Mouse (Mus musculus) hindbrain, embryonic 10.5 days (tissue): ENCODE measurements around the gene Mfsd5. TPM values are rescaled to one million over a fixed set of nuclear protein-coding genes. Genes with fewer than 3 reads are reported as not detected.

ENCODE experiments used
- DNase-seq: peaks from one replicate; pipeline ENCODE4 v3.0.0-alpha.2; 2017; ENCODE audit warnings: low spot score
- H3K27ac ChIP-seq: fragments of 300-500 bp; sonication (generic); 2 replicates; pipeline ENCODE4 v1.5.1; 2016; ENCODE audit warnings: mild to moderate bottlenecking, moderate library complexity
- H3K27me3 ChIP-seq: fragments of 300-500 bp; sonication (generic); 2 replicates; pipeline ENCODE4 v1.6.1; 2016; ENCODE audit warnings: mild to moderate bottlenecking; ENCODE audit not compliant: poor library complexity, insufficient read depth, severe bottlenecking
- H3K36me3 ChIP-seq: fragments of 300-500 bp; sonication (generic); 2 replicates; pipeline ENCODE4 v1.6.1; 2016; ENCODE audit warnings: mild to moderate bottlenecking, moderate library complexity
- H3K4me1 ChIP-seq: fragments of 300-500 bp; sonication (generic); replicated peaks from 2 replicates; pipeline ENCODE4 v1.6.1; 2016; ENCODE audit warnings: mild to moderate bottlenecking
- H3K4me3 ChIP-seq: fragments of 300-500 bp; sonication (generic); 2 replicates; pipeline ENCODE4 v1.5.1; 2016; ENCODE audit warnings: mild to moderate bottlenecking, moderate library complexity
- H3K9me3 ChIP-seq: fragments of 300-500 bp; sonication (generic); 2 replicates; pipeline ENCODE4 v1.6.1; 2016; ENCODE audit warnings: mild to moderate bottlenecking, moderate library complexity
- WGBS: fragments of 180-500 bp; shearing (Covaris S2); methylation state at CpG from one replicate; pipeline ENCODE4 v1.1.7; 2016; 5-methylcytosine and 5-hydroxymethylcytosine counted together
- polyA plus RNA-seq: library from polyadenylated mRNA; unstranded; fragments of >200 nt; fragmentation: Nextera tagmentation; extraction: Ambion mirVana; gene quantifications from 2 replicates; pipeline ENCODE4 v1.2.1, GENCODE M21; 2016

Gene Mfsd5
- polyA plus RNA-seq, 1 experiment from 2014 or later: 66.1 TPM

DNA sequence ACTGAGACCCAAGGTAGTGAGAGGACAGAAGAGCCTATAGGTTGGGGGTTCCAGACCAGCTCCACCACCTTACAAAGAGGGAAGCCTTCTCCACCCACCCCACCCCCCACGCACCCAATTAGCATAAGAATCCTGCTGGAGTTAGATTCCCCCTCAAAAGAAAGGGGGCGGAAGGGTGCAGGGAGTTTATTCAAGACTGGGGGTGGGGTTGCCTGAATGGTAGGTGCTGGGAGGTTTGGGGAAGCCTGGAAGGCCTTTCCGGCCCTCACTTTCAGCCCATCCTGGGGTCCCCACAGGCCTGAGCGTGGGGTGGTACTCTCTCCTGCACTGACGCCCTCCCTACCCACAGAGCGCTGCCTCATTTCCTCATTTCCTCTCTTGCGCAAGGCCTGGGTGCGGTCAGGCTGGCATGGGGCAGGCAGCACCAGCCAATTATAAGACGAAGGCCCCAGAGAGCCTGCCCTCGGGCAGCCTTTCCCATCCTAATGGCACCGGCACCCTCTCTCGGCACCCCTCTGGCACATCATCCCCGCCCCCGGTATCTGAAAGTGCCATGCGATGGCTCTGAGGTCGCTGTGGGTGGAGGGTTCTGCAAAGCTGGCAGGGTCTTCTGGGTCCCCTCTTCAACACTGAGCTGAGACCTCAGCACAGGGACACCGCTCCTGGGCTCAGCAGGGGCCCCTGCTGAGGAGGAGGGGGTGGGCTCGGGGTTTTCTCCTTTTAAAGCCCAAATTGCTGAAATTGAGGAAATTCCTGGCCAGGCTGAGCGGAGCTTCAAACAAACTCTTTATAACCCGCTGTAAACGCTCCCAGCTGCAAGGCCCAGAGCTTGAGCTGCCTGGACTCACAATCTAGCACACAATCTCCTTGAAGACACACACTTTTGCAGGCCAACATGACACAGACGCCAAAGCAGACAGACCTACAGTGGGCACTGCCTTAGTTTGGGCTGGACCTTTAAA is 35.7 kb upstream of the Mfsd5 start:
- DNase-seq: peak; percentile 31
- peaks cover 71% of the 10 kb centered on the region for H3K4me1 ChIP-seq
- H3K27ac ChIP-seq: peak overlapping the region; percentile 74

GRCm38 (mm10) chr15:102244306-102245191 is 34.7 kb upstream of the Mfsd5 start:
- Histone ChIP-seq H3K4me1 (peaks cover 77% of the 10 kb centered on the region), H3K27ac (peak overlapping the region; percentile 20; the same call in 1 of the 2 replicates), H3K36me3 (no peaks in the 10 kb centered on the region), H3K27me3 (peaks cover 94% of the 10 kb centered on the region), H3K9me3 (no peaks in the 10 kb centered on the region), H3K4me3 (peak overlapping the region; percentile 68)
- DNase-seq: no peak
- 5% methylated on average over 19 of the region's 19 CpGs for WGBS

More for the DNA sequence above, 35.7 kb upstream of the Mfsd5 start:
- Histone ChIP-seq H3K27me3 (peaks cover 84% of the 10 kb centered on the region), H3K9me3 (no peaks in the 10 kb centered on the region), H3K36me3 (0 out of 2 replicates have a peak, but pooled peaks cover 2% of the 10 kb centered on the region), H3K4me3 (peak overlapping the region; percentile 68)
- WGBS: 10% methylated on average over 22 of the region's 22 CpGs

DNA sequence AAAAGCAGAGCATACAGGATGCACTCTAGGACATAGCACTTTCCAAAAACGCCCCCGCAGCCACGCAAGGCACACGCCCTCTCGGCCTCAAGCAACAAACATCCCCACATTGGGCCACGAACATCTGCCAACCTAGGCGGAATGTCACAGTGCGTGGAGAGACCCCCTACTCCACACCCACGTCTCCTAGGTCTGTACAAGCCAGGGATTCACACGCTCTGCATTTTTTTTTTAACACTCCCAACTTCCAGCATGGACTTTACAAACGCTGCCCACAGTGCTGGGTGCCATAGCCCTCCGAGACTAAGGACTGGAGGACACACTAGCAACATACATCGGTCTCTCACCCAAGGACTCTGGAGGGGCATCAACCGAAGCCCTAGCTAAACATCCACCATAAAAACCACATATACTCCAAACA is 33.8 kb upstream of the Mfsd5 start:
- no peak for DNase-seq
- WGBS: 3% methylated on average over 14 of the region's 14 CpGs

GRCm38 (mm10) chr15:102245891-102246741 is 33.1 kb upstream of the Mfsd5 start:
- H3K9me3 ChIP-seq: no peaks in the 10 kb centered on the region
- peak overlapping the region; percentile 85 for H3K27ac ChIP-seq
- peak overlapping the region; percentile 68 for H3K4me3 ChIP-seq
- under 1% methylated on average over 44 of the region's 44 CpGs for WGBS
- peak; percentile 77 for DNase-seq
- peaks cover 89% of the 10 kb centered on the region for H3K4me1 ChIP-seq
- H3K27me3 ChIP-seq: peaks cover 99% of the 10 kb centered on the region
- no peaks in the 10 kb centered on the region for H3K36me3 ChIP-seq

More for the DNA sequence above, 33.8 kb upstream of the Mfsd5 start:
- Histone ChIP-seq H3K4me3 (peak overlapping the region; percentile 68), H3K27me3 (peaks cover 96% of the 10 kb centered on the region), H3K4me1 (peaks cover 82% of the 10 kb centered on the region), H3K27ac (peak overlapping the region; percentile 85), H3K9me3 (no peaks in the 10 kb centered on the region), H3K36me3 (no peaks in the 10 kb centered on the region)

GRCm38 (mm10) chr15:102246866-102247251 is 32.4 kb upstream of the Mfsd5 start:
- DNase-seq: peak; percentile 89
- peaks cover 94% of the 10 kb centered on the region for H3K4me1 ChIP-seq
- H3K27me3 ChIP-seq: peaks cover 99% of the 10 kb centered on the region
- H3K4me3 ChIP-seq: peak overlapping the region; percentile 68
- H3K27ac ChIP-seq: peak overlapping the region; percentile 85
- 0% methylated on average over 34 of the region's 35 CpGs for WGBS
- H3K9me3 ChIP-seq: no peaks in the 10 kb centered on the region
- no peaks in the 10 kb centered on the region for H3K36me3 ChIP-seq

DNA sequence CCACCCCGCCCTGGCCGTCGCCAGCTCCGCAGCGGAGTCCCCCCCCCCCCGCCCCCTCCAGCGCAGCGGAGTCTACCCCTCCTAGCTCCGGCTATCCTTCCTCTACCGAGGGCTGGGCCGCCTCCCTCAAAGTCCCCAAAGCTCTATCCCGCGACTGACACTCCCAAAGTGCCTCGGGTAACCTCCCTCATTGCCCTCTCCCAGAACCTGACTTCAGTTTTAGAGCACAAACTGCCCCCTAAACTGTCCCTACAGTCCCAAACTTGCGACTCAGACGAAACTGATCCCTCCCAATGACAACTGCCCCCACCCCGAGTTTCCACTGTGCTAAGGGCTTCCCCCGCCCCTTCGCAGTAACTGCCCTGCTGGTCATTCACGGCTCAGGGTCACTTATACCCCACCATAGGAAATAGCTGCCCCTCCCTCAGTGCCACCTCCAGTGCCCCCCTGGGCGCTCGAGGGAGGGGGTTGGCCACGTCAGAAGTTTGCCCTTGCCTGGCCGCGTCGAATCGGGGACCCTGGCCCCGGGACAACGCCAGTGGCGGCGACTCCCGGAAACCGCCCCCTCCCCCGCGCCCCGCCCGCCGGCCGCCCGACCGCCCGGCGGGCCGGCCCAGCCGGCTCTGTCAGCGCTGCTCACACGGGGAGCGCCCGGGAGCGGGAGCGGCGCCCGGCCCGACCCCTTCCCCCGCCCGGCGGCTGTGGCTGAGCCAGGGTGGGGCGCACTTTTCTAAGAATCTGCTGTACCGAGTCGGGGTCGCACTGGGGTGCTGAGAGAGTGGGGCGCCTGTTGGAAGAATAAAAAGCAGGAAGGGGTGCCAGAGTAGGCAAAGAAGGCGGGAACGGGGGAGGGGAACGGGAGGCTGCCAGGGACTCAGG is 31.8 kb upstream of the Mfsd5 start:
- H3K4me1 ChIP-seq: peaks cover 93% of the 10 kb centered on the region
- peak; percentile 70 for DNase-seq
- no peaks in the 10 kb centered on the region for H3K36me3 ChIP-seq
- peak overlapping the region; percentile 85 for H3K27ac ChIP-seq
- H3K4me3 ChIP-seq: peak overlapping the region; percentile 68
- under 1% methylated on average over 65 of the region's 65 CpGs for WGBS
- peaks cover 98% of the 10 kb centered on the region for H3K27me3 ChIP-seq
- no peaks in the 10 kb centered on the region for H3K9me3 ChIP-seq

DNA sequence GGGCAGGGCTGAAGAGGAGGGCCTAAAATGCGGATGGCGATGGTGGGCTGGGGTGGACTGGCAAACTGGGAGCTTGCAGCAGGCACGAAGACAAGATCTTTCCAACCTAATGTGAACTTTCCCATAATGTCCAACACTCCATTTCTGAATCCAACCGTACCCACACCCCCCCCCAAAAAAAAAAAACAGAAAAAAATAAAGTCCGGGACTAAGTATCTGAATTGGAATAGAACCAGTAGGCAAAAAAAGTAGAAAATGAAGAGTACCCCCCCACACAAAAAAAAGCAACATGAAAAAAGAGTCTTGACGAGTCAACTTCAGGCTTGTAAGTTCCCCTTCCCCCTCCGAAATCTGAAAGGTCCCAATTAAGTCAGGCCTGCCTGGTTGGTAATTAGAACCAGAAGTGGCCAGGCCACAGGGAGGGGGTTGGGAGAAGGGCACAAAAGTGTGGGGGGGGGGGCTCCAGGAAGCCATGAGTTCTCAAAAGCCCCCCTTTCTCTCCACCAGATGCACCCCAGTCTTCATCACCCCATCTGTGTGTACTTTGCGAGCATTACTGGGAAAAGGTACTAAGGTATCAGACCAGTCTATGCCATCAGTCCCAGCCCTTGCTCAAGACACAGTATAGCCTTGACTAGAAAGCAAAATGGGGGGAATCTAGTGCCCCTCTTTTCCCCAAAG is 31.0 kb upstream of the Mfsd5 start:
- Histone ChIP-seq H3K4me1 (peaks cover 86% of the 10 kb centered on the region), H3K27ac (peak overlapping the region; percentile 85), H3K36me3 (no peaks in the 10 kb centered on the region), H3K27me3 (peaks cover 95% of the 10 kb centered on the region), H3K9me3 (no peaks in the 10 kb centered on the region), H3K4me3 (peak overlapping the region; percentile 68)
- 5% methylated on average over 8 of the region's 8 CpGs for WGBS
- peak; percentile 52 for DNase-seq

DNA sequence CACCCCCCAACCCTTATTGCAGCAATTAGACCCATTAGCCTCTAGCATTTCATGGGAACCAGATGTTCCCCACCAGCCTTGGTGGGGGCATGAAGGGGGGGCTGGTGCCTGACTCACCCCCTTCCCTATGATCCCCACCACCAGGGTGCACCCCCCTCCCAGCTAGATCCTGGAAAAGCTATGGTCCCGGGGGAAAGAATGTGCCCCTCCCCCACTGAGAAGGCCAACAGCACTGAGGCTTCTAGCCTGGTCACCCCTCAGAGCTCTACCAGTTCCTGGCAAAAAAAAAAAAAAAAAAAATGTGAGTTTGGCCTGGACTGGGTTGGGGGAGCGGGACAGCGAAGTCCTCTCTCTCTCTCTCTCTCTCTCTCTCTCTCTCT is 30.5 kb upstream of the Mfsd5 start:
- 0% methylated on average over 1 of the region's 3 CpGs for WGBS
- Histone ChIP-seq H3K36me3 (no peaks in the 10 kb centered on the region), H3K4me1 (peaks cover 80% of the 10 kb centered on the region), H3K4me3 (peak overlapping the region; percentile 68), H3K27ac (peak overlapping the region; percentile 71), H3K27me3 (peaks cover 94% of the 10 kb centered on the region), H3K9me3 (no peaks in the 10 kb centered on the region)
- DNase-seq: peak; percentile 42

GRCm38 (mm10) chr15:102249251-102249691 is 30.0 kb upstream of the Mfsd5 start:
- 2% methylated on average over 13 of the region's 13 CpGs for WGBS
- no peaks in the 10 kb centered on the region for H3K9me3 ChIP-seq
- peak overlapping the region; percentile 68 for H3K4me3 ChIP-seq
- peak; percentile 58 for DNase-seq
- peaks cover 76% of the 10 kb centered on the region for H3K4me1 ChIP-seq
- H3K27me3 ChIP-seq: peaks cover 94% of the 10 kb centered on the region
- H3K27ac ChIP-seq: peak overlapping the region; percentile 71
- H3K36me3 ChIP-seq: no peaks in the 10 kb centered on the region

- Histone ChIP-seq H3K27ac (peak overlapping the region; percentile 71), H3K27me3 (peaks cover 92% of the 10 kb centered on the region), H3K9me3 (no peaks in the 10 kb centered on the region), H3K4me1 (peaks cover 74% of the 10 kb centered on the region), H3K36me3 (no peaks in the 10 kb centered on the region), H3K4me3 (peak overlapping the region; percentile 68; the same call in 1 of the 2 replicates)
- no peak for DNase-seq
- 47% methylated on average over 9 of the region's 9 CpGs for WGBS
Measured at GRCm38 (mm10) chr15:102249967-102250366, 29.3 kb upstream of the Mfsd5 start.

- H3K4me3 ChIP-seq: no peak overlapping the region
- 47% methylated on average over 5 of the region's 5 CpGs for WGBS
Measured at GRCm38 (mm10) chr15:102250521-102250920, 28.7 kb upstream of the Mfsd5 start.

More at GRCm38 (mm10) chr15:102250521-102250920, 28.7 kb upstream of the Mfsd5 start:
- H3K4me1 ChIP-seq: peaks cover 74% of the 10 kb centered on the region
- no peaks in the 10 kb centered on the region for H3K9me3 ChIP-seq
- 0 out of 2 replicates have a peak overlapping the region, but pooled peaks have one; percentile 19 for H3K27ac ChIP-seq
- no peaks in the 10 kb centered on the region for H3K36me3 ChIP-seq
- no peak for DNase-seq
- peaks cover 92% of the 10 kb centered on the region for H3K27me3 ChIP-seq
